Mouse (Mus musculus) MEL-GATA-1-ER (cell line): Measurements from ENCODE around the gene Cd180.

Experiments
- DNase-seq: peaks from one replicate; pipeline ENCODE4 v3.0.0-alpha.2; 2012; ENCODE audit warnings: low read depth; ENCODE audit errors: extremely low read depth

The Cd180 gene

GRCm38 (mm10) chr13:102739720-102740535, 46.6 kb downstream of the Cd180 start:
- DNase-seq, result peak; percentile 78

GRCm38 (mm10) chr13:102744481-102745269, 51.3 kb downstream of the Cd180 start:
- DNase-seq, result peak; percentile 51

GRCm38 (mm10) chr13:102745270-102745600, 51.9 kb downstream of the Cd180 start:
- no peak for DNase-seq

GRCm38 (mm10) chr13:102745626-102746342, 52.4 kb downstream of the Cd180 start:
- no peak for DNase-seq

GRCm38 (mm10) chr13:102746803-102747561, 53.6 kb downstream of the Cd180 start:
- no peak for DNase-seq

- no peak for DNase-seq
Measured at GRCm38 (mm10) chr13:102749194-102749593, 55.8 kb downstream of the Cd180 start.

GRCm38 (mm10) chr13:102749891-102750290, 56.5 kb downstream of the Cd180 start:
- DNase-seq, result no peak

GRCm38 (mm10) chr13:102753714-102754556, 60.6 kb downstream of the Cd180 start:
- DNase-seq, result peak; percentile 47

- no peak for DNase-seq
Measured at GRCm38 (mm10) chr13:102755124-102755523, 61.8 kb downstream of the Cd180 start.

- no peak for DNase-seq
Measured at GRCm38 (mm10) chr13:102756071-102756470, 62.7 kb downstream of the Cd180 start.

GRCm38 (mm10) chr13:102758021-102758420, 64.7 kb downstream of the Cd180 start:
- DNase-seq, result no peak

- no peak for DNase-seq
Measured at GRCm38 (mm10) chr13:102761410-102761809, 68.1 kb downstream of the Cd180 start.

GRCm38 (mm10) chr13:102762203-102762602, 68.8 kb downstream of the Cd180 start:
- DNase-seq, result no peak

- no peak for DNase-seq
Measured at GRCm38 (mm10) chr13:102764218-102764617, 70.9 kb downstream of the Cd180 start.

GRCm38 (mm10) chr13:102765216-102765615, 71.9 kb downstream of the Cd180 start:
- DNase-seq, result no peak

- no peak for DNase-seq
Measured at GRCm38 (mm10) chr13:102767110-102767509, 73.8 kb downstream of the Cd180 start.

- DNase-seq, result no peak
Measured at GRCm38 (mm10) chr13:102768512-102768911, 75.2 kb downstream of the Cd180 start.

GRCm38 (mm10) chr13:102770194-102770593, 76.8 kb downstream of the Cd180 start:
- DNase-seq, result no peak

GRCm38 (mm10) chr13:102773169-102773568, 79.8 kb downstream of the Cd180 start:
- peak; percentile 64 for DNase-seq

- DNase-seq, result no peak
Measured at GRCm38 (mm10) chr13:102774786-102775201, 81.4 kb downstream of the Cd180 start.
